Mouse (Mus musculus): Measurements from ENCODE around the gene Mast2. TPM values are rescaled to one million over a fixed set of nuclear protein-coding genes. Genes with fewer than 3 reads are reported as not detected.
A peak's percentile ranks its signal among the peaks of the same experiment; 100 is the strongest.

Gene Mast2
- polyA plus RNA-seq, 1 experiment from 2014 or later = 28.2 TPM

- Histone ChIP-seq H3K27me3 (ENCODE audit: control insufficient read depth, insufficient read depth, low read length) (no peaks in the 10 kb centered on the region; the same call in 1 of the 2 replicates), H3K27ac (ENCODE audit: low read depth, low read length) (no peak overlapping the region), H3K4me1 (ENCODE audit: control insufficient read depth, insufficient read depth, low read length) (peaks cover 4% of the 10 kb centered on the region; the same call in 1 of the 2 replicates), H3K4me3 (ENCODE audit: low read depth, low read length) (no peak overlapping the region), H3K9ac (ENCODE audit: low read depth, low read length) (no peak overlapping the region), H3K9me3 (replicated peaks; ENCODE audit: control insufficient read depth, low read length) (no peaks in the 10 kb centered on the region), H3K4me2 (peak overlapping the region; percentile 16; the same call in 1 of the 2 replicates), H3K36me3 (ENCODE audit: control insufficient read depth, insufficient read depth, low read length) (no peaks in the 10 kb centered on the region)
- no peak for ATAC-seq (replicated peaks; ENCODE audit: insufficient number of reproducible peaks, low FRiP score, low TSS enrichment)
- WGBS (ENCODE audit: insufficient replicate concordance) = 14% methylated on average over 2 of the region's 2 CpGs
These were observed 19.5 kb upstream of the Mast2 start for GRCm38 (mm10) chr4:116483476-116483875.

GRCm38 (mm10) chr4:116481322-116481721 is 17.3 kb upstream of the Mast2 start:
- Histone ChIP-seq H3K4me1 (ENCODE audit: control insufficient read depth, insufficient read depth, low read length) (peaks cover 4% of the 10 kb centered on the region; the same call in 1 of the 2 replicates), H3K4me2 (no peak overlapping the region), H3K9ac (ENCODE audit: low read depth, low read length) (no peak overlapping the region), H3K9me3 (replicated peaks; ENCODE audit: control insufficient read depth, low read length) (no peaks in the 10 kb centered on the region), H3K27ac (ENCODE audit: low read depth, low read length) (no peak overlapping the region), H3K36me3 (ENCODE audit: control insufficient read depth, insufficient read depth, low read length) (no peaks in the 10 kb centered on the region), H3K27me3 (ENCODE audit: control insufficient read depth, insufficient read depth, low read length) (no peaks in the 10 kb centered on the region; the same call in 1 of the 2 replicates), H3K4me3 (ENCODE audit: low read depth, low read length) (no peak overlapping the region)
- ATAC-seq (replicated peaks; ENCODE audit: insufficient number of reproducible peaks, low FRiP score, low TSS enrichment) = no peak
- 38% methylated on average over 2 of the region's 2 CpGs for WGBS (ENCODE audit: insufficient replicate concordance)

- WGBS (ENCODE audit: insufficient replicate concordance) = under 1% methylated on average over 70 of the region's 74 CpGs
- Histone ChIP-seq H3K4me3 (ENCODE audit: low read depth, low read length) (peak overlapping the region; percentile 96), H3K4me1 (ENCODE audit: control insufficient read depth, insufficient read depth, low read length) (peaks cover 7% of the 10 kb centered on the region; the same call in 1 of the 2 replicates), H3K9ac (ENCODE audit: low read depth, low read length) (peak overlapping the region; percentile 94), H3K27ac (ENCODE audit: low read depth, low read length) (peak overlapping the region; percentile 92), H3K27me3 (ENCODE audit: control insufficient read depth, insufficient read depth, low read length) (no peaks in the 10 kb centered on the region), H3K9me3 (replicated peaks; ENCODE audit: control insufficient read depth, low read length) (no peaks in the 10 kb centered on the region; the same call in 1 of the 2 replicates), H3K4me2 (peak overlapping the region; percentile 66), H3K36me3 (ENCODE audit: control insufficient read depth, insufficient read depth, low read length) (no peaks in the 10 kb centered on the region)
- peak; percentile 55; the same call in 1 of the 2 replicates for ATAC-seq (replicated peaks; ENCODE audit: insufficient number of reproducible peaks, low FRiP score, low TSS enrichment)
These were observed 505 bp downstream of the Mast2 start for GRCm38 (mm10) chr4:116463231-116464125.

- Histone ChIP-seq H3K27me3 (ENCODE audit: control insufficient read depth, insufficient read depth, low read length) (no peaks in the 10 kb centered on the region), H3K4me3 (ENCODE audit: low read depth, low read length) (no peak overlapping the region), H3K9ac (ENCODE audit: low read depth, low read length) (no peak overlapping the region), H3K9me3 (replicated peaks; ENCODE audit: control insufficient read depth, low read length) (no peaks in the 10 kb centered on the region), H3K36me3 (ENCODE audit: control insufficient read depth, insufficient read depth, low read length) (no peaks in the 10 kb centered on the region), H3K27ac (ENCODE audit: low read depth, low read length) (no peak overlapping the region), H3K4me2 (peak overlapping the region; percentile 66; the same call in 1 of the 2 replicates), H3K4me1 (ENCODE audit: control insufficient read depth, insufficient read depth, low read length) (peaks cover 7% of the 10 kb centered on the region; the same call in 1 of the 2 replicates)
- WGBS (ENCODE audit: insufficient replicate concordance) = 87% methylated on average over 3 of the region's 3 CpGs
- no peak for ATAC-seq (replicated peaks; ENCODE audit: insufficient number of reproducible peaks, low FRiP score, low TSS enrichment)
These were observed 2.0 kb downstream of the Mast2 start for GRCm38 (mm10) chr4:116461943-116462342.

GRCm38 (mm10) chr4:116451553-116451952 is 12.4 kb downstream of the Mast2 start:
- no peak overlapping the region for H3K4me2 ChIP-seq
- H3K4me1 ChIP-seq (ENCODE audit: control insufficient read depth, insufficient read depth, low read length) = peaks cover 5% of the 10 kb centered on the region; the same call in 1 of the 2 replicates
- no peaks in the 10 kb centered on the region for H3K9me3 ChIP-seq (replicated peaks; ENCODE audit: control insufficient read depth, low read length)
- no peaks in the 10 kb centered on the region for H3K36me3 ChIP-seq (ENCODE audit: control insufficient read depth, insufficient read depth, low read length)
- H3K27me3 ChIP-seq (ENCODE audit: control insufficient read depth, insufficient read depth, low read length) = no peaks in the 10 kb centered on the region
- H3K27ac ChIP-seq (ENCODE audit: low read depth, low read length) = no peak overlapping the region
- no peak overlapping the region for H3K4me3 ChIP-seq (ENCODE audit: low read depth, low read length)
- no peak overlapping the region for H3K9ac ChIP-seq (ENCODE audit: low read depth, low read length)
- ATAC-seq (replicated peaks; ENCODE audit: insufficient number of reproducible peaks, low FRiP score, low TSS enrichment) = no peak

GRCm38 (mm10) chr4:116449951-116450350 is 14.0 kb downstream of the Mast2 start:
- H3K27ac ChIP-seq (ENCODE audit: low read depth, low read length) = no peak overlapping the region
- H3K9me3 ChIP-seq (replicated peaks; ENCODE audit: control insufficient read depth, low read length) = no peaks in the 10 kb centered on the region
- H3K4me2 ChIP-seq = no peak overlapping the region
- H3K4me1 ChIP-seq (ENCODE audit: control insufficient read depth, insufficient read depth, low read length) = peaks cover 5% of the 10 kb centered on the region; the same call in 1 of the 2 replicates
- H3K27me3 ChIP-seq (ENCODE audit: control insufficient read depth, insufficient read depth, low read length) = no peaks in the 10 kb centered on the region
- H3K9ac ChIP-seq (ENCODE audit: low read depth, low read length) = no peak overlapping the region
- ATAC-seq (replicated peaks; ENCODE audit: insufficient number of reproducible peaks, low FRiP score, low TSS enrichment) = no peak
- no peaks in the 10 kb centered on the region for H3K36me3 ChIP-seq (ENCODE audit: control insufficient read depth, insufficient read depth, low read length)
- no peak overlapping the region for H3K4me3 ChIP-seq (ENCODE audit: low read depth, low read length)

GRCm38 (mm10) chr4:116448673-116449072 is 15.3 kb downstream of the Mast2 start:
- Histone ChIP-seq H3K9ac (ENCODE audit: low read depth, low read length) (no peak overlapping the region), H3K4me3 (ENCODE audit: low read depth, low read length) (no peak overlapping the region), H3K27ac (ENCODE audit: low read depth, low read length) (no peak overlapping the region), H3K4me1 (ENCODE audit: control insufficient read depth, insufficient read depth, low read length) (peaks cover 5% of the 10 kb centered on the region; the same call in 1 of the 2 replicates), H3K36me3 (ENCODE audit: control insufficient read depth, insufficient read depth, low read length) (no peaks in the 10 kb centered on the region), H3K27me3 (ENCODE audit: control insufficient read depth, insufficient read depth, low read length) (no peaks in the 10 kb centered on the region), H3K9me3 (replicated peaks; ENCODE audit: control insufficient read depth, low read length) (no peaks in the 10 kb centered on the region), H3K4me2 (no peak overlapping the region)
- WGBS (ENCODE audit: insufficient replicate concordance) = 39% methylated on average over 8 of the region's 8 CpGs
- no peak for ATAC-seq (replicated peaks; ENCODE audit: insufficient number of reproducible peaks, low FRiP score, low TSS enrichment)

GRCm38 (mm10) chr4:116439383-116439782 is 24.6 kb downstream of the Mast2 start:
- no peak for ATAC-seq (replicated peaks; ENCODE audit: insufficient number of reproducible peaks, low FRiP score, low TSS enrichment)

GRCm38 (mm10) chr4:116438561-116438960 is 25.4 kb downstream of the Mast2 start:
- no peak overlapping the region for H3K4me3 ChIP-seq (ENCODE audit: low read depth, low read length)
- H3K27me3 ChIP-seq (ENCODE audit: control insufficient read depth, insufficient read depth, low read length) = no peaks in the 10 kb centered on the region
- H3K27ac ChIP-seq (ENCODE audit: low read depth, low read length) = no peak overlapping the region
- no peak overlapping the region for H3K4me2 ChIP-seq
- no peak for ATAC-seq (replicated peaks; ENCODE audit: insufficient number of reproducible peaks, low FRiP score, low TSS enrichment)
- H3K4me1 ChIP-seq (ENCODE audit: control insufficient read depth, insufficient read depth, low read length) = no peaks in the 10 kb centered on the region
- no peaks in the 10 kb centered on the region for H3K9me3 ChIP-seq (replicated peaks; ENCODE audit: control insufficient read depth, low read length)
- H3K9ac ChIP-seq (ENCODE audit: low read depth, low read length) = no peak overlapping the region
- H3K36me3 ChIP-seq (ENCODE audit: control insufficient read depth, insufficient read depth, low read length) = no peaks in the 10 kb centered on the region

More at GRCm38 (mm10) chr4:116439383-116439782, 24.6 kb downstream of the Mast2 start:
- Histone ChIP-seq H3K9ac (ENCODE audit: low read depth, low read length) (no peak overlapping the region), H3K4me3 (ENCODE audit: low read depth, low read length) (no peak overlapping the region), H3K27ac (ENCODE audit: low read depth, low read length) (no peak overlapping the region), H3K36me3 (ENCODE audit: control insufficient read depth, insufficient read depth, low read length) (no peaks in the 10 kb centered on the region), H3K4me2 (no peak overlapping the region), H3K4me1 (ENCODE audit: control insufficient read depth, insufficient read depth, low read length) (no peaks in the 10 kb centered on the region), H3K9me3 (replicated peaks; ENCODE audit: control insufficient read depth, low read length) (no peaks in the 10 kb centered on the region), H3K27me3 (ENCODE audit: control insufficient read depth, insufficient read depth, low read length) (no peaks in the 10 kb centered on the region)
- WGBS (ENCODE audit: insufficient replicate concordance) = 98% methylated on average over 1 of the region's 1 CpGs

Data from heart, embryonic 11.5 days (tissue).